Mouse (Mus musculus) hematopoietic stem cell, adult 5-6 weeks (primary cell): Measurements from ENCODE around the gene Lrrc9. TPM values are rescaled to one million over a fixed set of nuclear protein-coding genes. Genes with fewer than 3 reads are reported as not detected.

Experiments
- ATAC-seq, 2 experiments: fragments of 125-278 bp in 1 of 2; replicated peaks in 1 of 2; 2 replicates each; pipeline ENCODE4 v1.8.0; 2016 to 2017; ENCODE audit warnings: inconsistent platforms in 2 of 2, mild to moderate bottlenecking in 2 of 2, moderate number of reproducible peaks in 2 of 2, low read depth in 1 of 2, moderate TSS enrichment in 1 of 2; ENCODE audit not compliant: low FRiP score in 2 of 2, poor library complexity in 2 of 2, severe bottlenecking in 2 of 2, insufficient read depth in 1 of 2, low TSS enrichment in 1 of 2
- total RNA-seq: library from RNA; stranded (forward); fragments of 172-1452, 232-1000 nt; gene quantifications from 2 replicates; pipeline ENCODE4 v1.2.3, GENCODE M21; 2017

Lrrc9 gene
- total RNA-seq, 1 experiment from 2014 or later: 0.74 TPM

DNA sequence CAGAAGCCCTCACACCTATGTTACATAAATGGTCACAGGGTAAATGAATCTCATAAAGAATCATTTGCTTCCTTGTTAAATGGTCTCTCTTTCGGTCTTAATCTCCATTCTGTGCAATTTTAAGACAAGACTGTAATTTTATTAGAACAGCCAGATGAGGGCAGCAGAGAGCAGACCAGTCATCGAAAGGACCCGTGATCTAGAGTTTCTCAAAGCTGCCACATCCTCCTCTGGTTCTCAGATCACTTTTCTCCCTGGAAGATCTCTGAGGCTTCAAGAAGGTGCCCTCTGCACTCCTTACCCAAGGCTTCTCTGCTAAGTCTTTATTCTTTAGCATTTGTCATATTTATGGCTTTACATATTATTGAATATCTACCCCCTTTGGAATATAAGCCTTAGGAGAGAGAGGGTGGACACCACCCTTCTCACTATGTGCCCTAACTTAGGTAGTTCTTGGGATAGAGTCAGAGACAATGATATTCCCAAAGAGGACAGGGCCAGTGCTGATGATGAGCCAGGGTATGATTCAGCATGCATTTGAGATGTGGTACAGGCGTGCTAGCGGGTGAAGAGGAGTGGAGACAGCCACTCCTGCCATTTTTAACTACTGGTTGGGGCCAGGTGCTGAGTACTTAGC, 20.3 kb downstream of the Lrrc9 start:
- peak; percentile 81 to 87 for ATAC-seq

DNA sequence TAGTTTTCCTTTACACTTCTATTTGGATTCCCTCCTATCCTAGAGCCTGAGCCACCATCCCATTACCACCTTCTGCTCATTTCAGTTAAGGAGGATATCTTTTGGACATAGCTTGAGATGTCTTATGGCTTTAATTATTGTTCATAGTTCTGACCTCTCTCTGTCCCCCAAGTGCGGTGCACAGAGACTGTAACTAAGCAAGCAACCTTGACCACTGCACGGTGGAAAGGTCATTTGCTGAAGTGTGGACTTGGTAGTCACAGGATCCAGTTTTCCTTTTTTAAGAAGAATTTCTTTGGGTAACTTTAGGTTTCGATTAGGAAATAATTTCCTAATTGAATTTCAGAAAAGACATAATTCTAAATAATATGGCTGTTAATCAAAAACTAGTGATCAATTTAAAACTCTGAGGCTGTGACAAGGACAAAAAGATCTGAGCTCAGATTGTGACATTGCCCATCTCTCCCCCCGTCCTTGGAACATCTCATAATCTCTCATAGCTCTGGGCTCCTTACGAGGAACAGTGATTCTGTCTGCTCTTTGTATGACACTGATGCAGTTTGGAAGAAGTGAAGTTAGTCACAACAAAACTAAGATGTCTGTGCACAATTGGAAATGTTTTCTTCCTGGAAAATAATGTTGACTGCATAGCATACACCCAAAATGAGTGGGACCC, 24.3 kb downstream of the Lrrc9 start:
- no peak for ATAC-seq

DNA sequence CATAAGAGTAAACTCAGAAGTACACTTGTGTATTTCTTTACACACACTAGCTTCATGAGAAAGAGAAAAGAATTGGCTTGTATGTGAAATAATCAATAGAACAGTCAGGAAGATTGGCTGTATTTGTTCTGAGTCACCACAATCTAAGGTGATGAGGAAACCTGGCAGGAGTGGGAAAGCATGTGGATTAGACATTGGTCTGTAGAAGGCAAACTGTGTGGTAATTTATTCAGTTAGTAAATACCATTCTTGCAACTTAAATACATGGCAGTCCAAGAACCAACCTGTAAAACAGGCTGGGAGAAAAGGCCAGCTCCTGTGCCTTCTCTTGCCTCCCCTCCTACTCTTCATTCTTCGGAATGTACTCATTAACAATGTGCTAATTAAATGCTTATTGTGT, 25.6 kb downstream of the Lrrc9 start:
- ATAC-seq: no peak

DNA sequence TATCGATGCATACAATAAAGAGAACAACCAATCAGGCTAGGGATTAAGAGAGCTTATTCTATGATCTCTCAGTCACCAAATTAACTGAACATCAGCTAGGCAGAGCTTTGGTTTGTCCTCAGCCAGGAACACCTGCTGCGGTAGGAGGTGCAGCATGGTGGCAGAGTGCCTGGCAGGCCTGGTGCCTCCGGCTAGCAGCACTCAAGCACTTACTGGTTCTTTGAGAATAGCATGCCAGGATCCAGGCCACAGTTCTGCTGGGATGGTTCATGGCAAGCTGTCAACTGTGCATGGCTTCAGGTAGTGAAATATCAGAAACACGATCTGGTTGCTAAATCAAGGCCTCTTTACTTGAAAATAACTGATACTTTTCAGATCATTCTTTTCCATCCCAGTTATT, 26.1 kb downstream of the Lrrc9 start:
- no peak for ATAC-seq

DNA sequence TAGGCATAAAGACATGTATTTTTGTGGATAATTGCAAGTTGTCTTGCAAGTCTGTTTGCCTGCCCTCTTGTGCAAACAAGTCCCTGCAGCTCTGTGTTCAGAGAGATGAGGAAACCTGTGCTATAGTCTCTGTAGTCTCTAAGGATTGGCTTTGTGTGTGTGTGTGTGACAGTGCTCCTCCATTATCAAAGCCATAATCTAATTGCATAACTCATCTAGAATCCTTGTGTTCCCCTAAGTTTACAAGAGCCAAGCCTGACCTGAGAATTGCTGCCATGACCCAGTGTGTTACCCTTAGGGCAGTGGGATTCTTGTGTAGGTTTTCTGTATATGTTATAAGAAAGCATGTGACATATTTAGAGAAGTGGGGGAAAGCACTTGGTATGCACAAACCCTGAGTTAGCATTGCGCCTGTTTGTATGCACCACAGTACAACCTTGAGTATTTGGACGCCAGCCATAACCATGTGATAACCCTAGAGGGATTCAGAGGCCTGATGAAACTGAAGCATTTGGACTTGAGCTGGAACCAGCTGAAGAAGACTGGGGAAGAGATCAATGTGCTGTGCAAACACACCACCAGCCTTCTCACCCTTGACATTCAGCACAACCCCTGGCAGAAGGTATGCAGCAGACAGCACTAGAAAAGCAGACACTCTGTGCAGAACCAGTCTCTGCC, 35.2 kb downstream of the Lrrc9 start:
- ATAC-seq: no peak

DNA sequence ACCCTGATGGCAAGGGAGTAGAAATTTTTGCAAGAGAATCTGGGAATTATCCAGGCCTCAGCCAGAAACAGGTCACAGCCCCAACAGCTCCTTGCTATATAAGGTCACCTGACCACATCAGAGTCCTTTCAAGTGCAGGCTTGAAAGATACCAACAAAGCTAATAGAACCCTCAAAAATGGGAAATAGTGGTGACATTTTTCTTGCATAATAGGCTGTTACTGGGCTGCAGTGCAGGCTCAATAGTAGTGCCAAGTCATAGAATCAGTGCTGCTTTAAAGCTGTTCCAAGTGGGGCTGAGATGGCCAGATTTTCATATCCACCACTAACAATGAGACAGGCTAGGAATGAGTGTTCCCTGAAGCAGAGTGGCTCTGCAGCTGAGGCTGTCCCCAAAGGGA, 40.6 kb downstream of the Lrrc9 start:
- no peak for ATAC-seq

DNA sequence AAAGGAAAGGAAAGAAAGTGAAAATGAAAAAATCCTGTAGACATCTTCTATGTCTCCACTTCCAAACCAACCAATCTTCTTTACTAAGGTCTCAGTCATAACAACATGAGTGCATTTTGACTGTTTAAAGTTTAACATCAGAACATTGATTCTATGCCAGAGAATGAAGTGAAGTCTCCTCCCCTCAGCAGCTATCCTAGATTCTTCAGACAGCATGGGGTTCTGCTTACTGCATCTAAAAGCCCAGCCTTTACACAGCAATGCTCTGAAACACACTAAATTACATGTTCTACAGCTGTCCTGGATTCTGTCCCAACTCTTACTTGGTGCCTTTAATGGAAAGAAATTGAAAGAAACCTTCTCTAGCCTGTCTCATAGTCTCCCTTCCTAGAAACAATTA, 43.2 kb downstream of the Lrrc9 start:
- no peak for ATAC-seq

DNA sequence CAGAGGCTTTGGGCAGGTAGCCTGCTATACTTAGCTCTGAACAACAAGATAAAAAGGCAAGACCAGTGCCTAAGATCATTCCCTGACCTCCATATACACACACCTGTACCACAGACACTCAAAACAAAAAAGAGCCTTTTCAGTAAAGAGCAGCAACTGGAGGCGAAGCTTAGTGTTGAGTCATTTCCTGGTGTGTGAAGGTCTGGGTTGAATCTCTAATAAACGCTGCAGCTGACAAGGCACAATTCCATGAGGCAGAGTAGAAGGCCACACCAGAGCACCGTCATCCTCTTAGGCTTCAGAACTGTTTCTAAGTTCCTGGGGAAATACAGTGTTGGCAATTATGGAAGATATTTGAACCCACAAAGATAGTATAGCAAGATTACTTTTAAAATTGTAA, 45.8 kb downstream of the Lrrc9 start:
- ATAC-seq: peak; percentile 62 to 69

DNA sequence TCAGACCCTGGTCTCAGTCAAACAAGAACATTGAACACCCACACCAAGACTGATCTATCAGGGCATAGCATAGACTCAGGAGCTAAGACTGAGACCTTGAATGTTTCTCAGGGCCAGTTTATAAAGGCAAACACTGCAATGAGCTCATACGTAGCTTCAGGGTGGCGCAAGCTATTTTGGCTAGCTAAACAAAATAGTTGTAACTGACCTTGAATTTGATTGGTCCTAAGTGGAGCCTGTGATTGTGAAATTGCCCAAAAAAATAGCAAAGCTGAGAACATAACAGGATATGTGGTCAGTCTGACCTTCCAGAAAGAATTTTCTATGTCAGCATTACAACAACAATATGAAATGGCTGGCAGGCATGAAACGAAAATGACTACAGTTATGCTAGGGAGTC, 48.3 kb downstream of the Lrrc9 start:
- peak in 1 of 2 experiments; percentile 10; a peak in 1 of 4 replicates for ATAC-seq

DNA sequence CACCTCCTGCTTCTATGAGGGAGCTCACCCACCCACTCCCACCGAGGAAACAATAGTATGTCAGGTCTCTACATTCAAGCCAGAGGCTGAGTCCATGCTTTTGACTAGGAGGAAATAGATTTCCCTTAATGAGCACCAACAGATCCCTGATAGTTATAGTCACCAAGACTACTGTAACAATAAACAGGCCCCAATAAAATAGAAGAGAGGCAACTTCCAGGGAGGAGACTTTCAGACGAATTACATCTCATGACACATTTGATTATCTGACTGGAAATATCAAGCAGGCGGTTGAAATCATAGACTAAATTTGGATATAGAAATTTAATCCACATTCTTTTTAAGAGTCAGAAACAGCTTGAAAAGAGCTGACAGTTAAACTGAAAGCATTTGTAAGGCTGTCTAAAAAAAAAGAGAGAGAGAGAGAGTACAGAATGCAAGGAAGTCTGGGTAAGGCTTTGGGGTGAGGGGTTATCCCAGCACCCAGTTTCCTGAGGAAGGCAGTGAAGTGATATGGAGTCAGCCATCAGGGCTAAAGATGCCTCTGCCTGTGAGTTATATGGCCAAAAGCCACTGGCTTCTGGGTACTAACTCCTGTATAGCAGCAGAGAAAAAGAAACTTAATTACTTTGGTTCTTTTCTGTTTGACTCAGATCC, 49.5 kb downstream of the Lrrc9 start:
- ATAC-seq: no peak

DNA sequence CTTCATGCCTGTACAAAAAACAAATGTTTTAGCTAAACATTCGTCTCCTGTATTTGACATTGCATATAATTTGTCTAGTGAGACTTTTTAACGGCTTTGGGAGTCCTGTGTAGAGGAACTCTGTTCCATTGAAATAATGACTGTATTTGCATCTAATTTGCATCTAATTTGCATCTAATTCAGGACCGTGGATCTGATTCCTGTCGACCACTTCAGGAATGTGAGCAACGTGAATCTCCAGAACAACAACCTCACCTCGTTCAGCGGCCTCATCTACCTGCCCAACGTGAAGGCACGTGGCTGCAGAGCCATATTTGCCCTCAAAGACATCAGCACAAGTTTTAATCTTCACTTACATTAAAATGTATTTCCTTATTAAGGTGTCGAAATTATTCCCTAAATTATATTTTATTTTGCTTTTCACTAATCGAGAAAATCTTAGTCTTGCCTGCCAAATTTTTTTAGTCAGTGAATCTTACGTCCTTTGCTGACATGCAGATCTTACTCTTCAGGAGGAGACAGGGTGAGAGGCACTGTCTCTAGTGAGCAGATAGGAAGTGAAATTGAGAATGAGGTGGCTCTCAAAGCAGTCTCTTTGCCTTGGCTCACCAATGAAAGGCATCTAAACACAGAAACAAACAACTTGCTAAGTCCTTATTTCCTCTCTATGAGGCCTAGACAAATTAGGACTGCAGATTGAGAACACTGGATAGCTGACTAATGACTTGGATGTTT, 55.4 kb downstream of the Lrrc9 start:
- ATAC-seq: no peak

DNA sequence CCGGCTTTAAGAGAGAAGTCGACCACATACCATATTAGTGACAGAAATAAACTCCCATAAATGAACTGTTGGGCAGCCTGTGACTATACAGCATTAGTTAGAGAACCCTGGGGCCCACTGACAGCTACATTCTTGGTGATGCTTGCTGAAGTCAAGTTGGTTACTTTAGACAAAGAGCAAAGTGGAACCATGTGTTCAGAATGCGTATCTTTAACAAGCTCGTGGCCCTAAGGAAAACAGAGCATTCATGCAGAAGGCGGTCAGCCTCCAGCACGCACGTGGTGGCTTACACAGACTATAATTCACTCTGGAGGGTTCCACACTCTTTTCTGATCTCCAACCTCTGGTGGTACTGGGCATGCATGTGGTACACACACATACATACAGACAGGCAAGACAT, 67.9 kb downstream of the Lrrc9 start:
- no peak for ATAC-seq

DNA sequence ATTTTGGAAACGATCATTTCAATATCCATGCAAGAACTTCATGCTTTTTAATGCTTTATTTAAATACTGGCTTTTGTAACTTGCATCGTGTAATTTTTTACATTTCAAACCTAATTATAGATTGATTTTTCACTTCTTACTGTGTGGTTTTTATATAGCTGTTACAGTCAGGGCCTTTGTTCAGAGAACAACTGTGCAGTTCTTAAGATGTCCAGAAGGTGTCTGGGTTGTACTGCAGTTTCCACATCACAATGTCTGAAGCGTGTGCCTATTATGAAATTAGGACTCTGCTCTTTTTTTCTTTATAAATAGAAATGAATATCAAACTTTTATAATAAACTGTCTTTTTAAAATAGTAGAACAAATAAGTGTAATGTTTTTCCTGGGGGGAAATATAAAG, 73.8 kb downstream of the Lrrc9 start:
- peak; percentile 59 to 66; a peak in 2 of 4 replicates for ATAC-seq

DNA sequence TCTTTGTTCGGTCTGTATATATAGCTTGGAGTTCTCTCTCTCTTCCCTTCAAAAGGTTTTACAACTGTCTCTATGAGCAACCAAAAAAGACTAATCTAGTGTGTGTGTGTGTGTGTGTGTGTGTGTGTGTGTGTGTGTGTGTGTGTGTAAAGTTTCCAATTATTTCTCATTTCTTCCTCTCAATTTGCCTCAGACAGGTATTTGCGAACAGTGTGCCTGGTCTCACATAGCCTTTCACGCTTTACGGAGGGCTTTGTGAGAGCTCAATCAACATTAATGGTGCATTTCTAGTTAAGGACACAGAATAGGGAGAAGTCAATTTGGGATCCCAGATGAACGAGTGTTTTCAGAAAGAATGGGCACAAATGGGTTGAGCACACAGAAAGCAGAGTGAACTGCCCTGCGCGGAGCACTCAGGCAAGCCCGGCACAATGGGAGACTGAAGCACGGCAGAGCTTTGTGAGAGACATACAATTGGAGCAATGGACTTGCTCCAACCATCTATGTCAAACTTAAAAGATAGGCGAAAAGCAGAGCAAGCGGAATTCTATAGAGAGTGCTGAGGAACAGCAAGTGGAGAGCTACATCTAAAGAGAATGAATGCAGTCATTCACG, 76.6 kb downstream of the Lrrc9 start:
- ATAC-seq: no peak

DNA sequence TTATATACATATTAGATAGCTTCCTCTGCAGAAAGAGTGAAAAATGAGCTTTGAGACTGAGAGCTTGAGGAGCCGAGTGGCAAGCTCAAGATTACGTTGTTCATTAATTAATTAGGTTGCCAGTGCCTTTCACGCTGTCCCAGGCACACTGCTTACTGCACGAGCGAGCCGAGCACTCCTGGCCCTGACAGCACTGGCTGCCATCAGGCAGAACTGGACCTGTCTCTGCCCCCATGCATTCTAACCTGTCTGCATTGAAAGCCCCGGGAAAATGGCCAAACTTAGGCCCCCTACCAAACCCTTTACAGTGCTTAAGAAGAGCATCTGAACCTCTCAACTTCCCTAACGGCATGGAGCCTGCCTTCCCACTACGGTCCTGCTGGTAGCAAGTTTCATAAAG, 77.7 kb downstream of the Lrrc9 start:
- no peak for ATAC-seq

DNA sequence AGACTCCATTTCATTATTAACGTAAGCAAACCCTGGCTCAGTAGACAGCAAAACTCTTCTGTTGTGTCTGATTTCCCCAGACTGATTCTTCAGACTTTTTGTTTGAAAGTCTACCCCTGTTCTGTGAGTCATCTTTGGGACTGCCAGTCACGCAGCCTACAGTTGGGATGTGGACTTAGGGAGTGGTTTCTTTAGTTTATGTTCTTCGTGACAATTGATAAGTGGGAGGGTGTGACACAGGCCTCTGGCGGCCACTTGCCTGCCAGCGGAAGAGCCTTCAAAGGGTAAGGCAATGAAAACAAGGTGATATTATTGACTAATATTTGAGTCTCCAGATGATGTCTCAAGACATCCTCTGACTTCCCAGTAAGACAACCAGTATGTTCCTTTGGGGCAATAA, 78.2 kb downstream of the Lrrc9 start:
- no peak for ATAC-seq

DNA sequence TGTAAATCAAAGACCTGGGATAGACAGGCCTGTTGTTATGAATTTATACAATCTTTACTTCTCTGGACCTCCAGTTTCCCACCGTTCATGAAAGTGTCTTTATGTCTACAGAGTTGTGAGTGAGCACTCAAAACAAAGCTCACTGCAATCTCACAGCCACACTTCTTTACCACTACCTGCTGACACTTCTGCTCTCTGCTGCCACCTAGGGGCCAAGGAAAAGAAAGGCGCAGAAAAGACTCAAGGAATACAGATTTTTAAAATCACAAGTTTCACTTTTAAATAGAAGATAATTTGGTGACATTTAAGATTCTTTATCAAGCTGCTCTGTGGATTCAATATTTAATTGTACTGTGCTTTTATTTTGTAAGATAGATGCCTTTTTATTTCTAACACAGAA, 79.0 kb downstream of the Lrrc9 start:
- ATAC-seq: peak; percentile 59 to 64; a peak in 3 of 4 replicates
